ENCODE assay signal across 8 mouse cellular contexts in the genomic region with DNA sequence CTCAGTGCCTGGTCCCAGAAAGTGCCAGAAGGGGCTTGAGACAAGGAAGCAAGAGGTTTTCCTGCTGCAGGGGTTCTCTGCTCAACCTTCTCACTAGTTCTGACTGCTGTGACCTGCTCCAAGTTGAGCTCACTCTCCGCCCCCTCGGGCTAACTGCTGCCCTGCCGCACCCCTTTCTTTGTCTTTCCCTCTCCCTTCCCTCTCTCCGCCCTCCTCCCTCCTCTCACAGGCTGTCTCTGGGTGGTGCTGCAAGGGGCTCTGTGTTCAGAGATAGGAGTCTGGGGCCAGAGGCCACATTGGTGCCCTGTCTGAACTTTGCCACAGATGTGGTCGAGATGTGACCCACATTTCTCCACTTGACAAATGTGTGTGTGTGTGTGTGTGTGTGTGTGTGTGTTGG. TPM values are rescaled to one million over a fixed set of nuclear protein-coding genes. Genes with fewer than 3 reads are reported as not detected.
DNase-seq lines count a peak whose midpoint lies in the region; ATAC-seq and TF ChIP-seq lines count a peak whose summit lies in the region.

A gene (minus strand): TSS at position 375 of the 400 bp plus-strand sequence.

- intact Hi-C loops in left cerebral cortex, postnatal 4 days (cut with DNase I): no loop called here
- intact Hi-C loops in left cerebral cortex, adult 2 months (cut with DNase I): no loop called here

- H3K4me3 ChIP-seq in hindbrain, postnatal 0 days (ENCODE audit: low read length): no peak within 1 kb of the TSS
- no peak within 1 kb of the TSS for H3K4me3 ChIP-seq in hindbrain, embryonic 13.5 days
- H3K4me3 ChIP-seq in left cerebral cortex, adult 2 months: no peak within 1 kb of the TSS
- no peak within 1 kb of the TSS for H3K4me3 ChIP-seq in midbrain, embryonic 16.5 days (ENCODE audit: low read depth, low read length)

- 34% methylated on average over 5 of the region's 5 CpGs for WGBS in hindbrain, postnatal 0 days
- 14% methylated on average over 5 of the region's 5 CpGs for WGBS in hindbrain, embryonic 13.5 days
- 20% methylated on average over 5 of the region's 5 CpGs for WGBS in midbrain, embryonic 16.5 days

- H3K27me3 ChIP-seq in hindbrain, postnatal 0 days (ENCODE audit: insufficient read depth, low read length): no peaks in the 10 kb centered on the region
- H3K27me3 ChIP-seq in hindbrain, embryonic 13.5 days: no peaks in the 10 kb centered on the region
- H3K27me3 ChIP-seq in midbrain, embryonic 16.5 days (ENCODE audit: control insufficient read depth, insufficient read depth, low read depth, low read length): no peaks in the 10 kb centered on the region

- peaks cover 14% of the 10 kb centered on the region; the same call in 1 of the 2 replicates for H3K4me1 ChIP-seq in hindbrain, postnatal 0 days (ENCODE audit: insufficient read depth, low read length)
- H3K4me1 ChIP-seq in hindbrain, embryonic 13.5 days (replicated peaks): peaks cover 18% of the 10 kb centered on the region
- 0 out of 2 replicates have a peak, but pooled peaks cover 2% of the 10 kb centered on the region for H3K4me1 ChIP-seq in midbrain, embryonic 16.5 days (ENCODE audit: control insufficient read depth, insufficient read depth, low read length)

- no peaks in the 10 kb centered on the region for H3K36me3 ChIP-seq in hindbrain, postnatal 0 days (ENCODE audit: insufficient read depth, low read length)
- H3K36me3 ChIP-seq in hindbrain, embryonic 13.5 days: no peaks in the 10 kb centered on the region
- no peaks in the 10 kb centered on the region for H3K36me3 ChIP-seq in midbrain, embryonic 16.5 days (ENCODE audit: control insufficient read depth, insufficient read depth, low read length)

- no peaks in the 10 kb centered on the region for H3K9me3 ChIP-seq in hindbrain, postnatal 0 days (ENCODE audit: low read length)
- no peaks in the 10 kb centered on the region for H3K9me3 ChIP-seq in hindbrain, embryonic 13.5 days
- no peaks in the 10 kb centered on the region for H3K9me3 ChIP-seq in midbrain, embryonic 16.5 days (replicated peaks; ENCODE audit: control insufficient read depth, low read length, poor library complexity, severe bottlenecking)

- no peak for ATAC-seq in hindbrain, postnatal 0 days
- no peak for ATAC-seq in hindbrain, embryonic 13.5 days (ENCODE audit: low FRiP score)
- ATAC-seq in megakaryocyte progenitor cell, adult 5-6 weeks (replicated peaks; ENCODE audit: poor library complexity): peak; percentile 96
- no peak for ATAC-seq in midbrain, embryonic 16.5 days

- no peak within 1 kb of the TSS for H3K4me2 ChIP-seq in hindbrain, postnatal 0 days (ENCODE audit: low read depth, low read length)
- no peak within 1 kb of the TSS for H3K4me2 ChIP-seq in hindbrain, embryonic 13.5 days
- H3K4me2 ChIP-seq in midbrain, embryonic 16.5 days (ENCODE audit: low read length): no peak within 1 kb of the TSS

- H3K9ac ChIP-seq in hindbrain, postnatal 0 days (replicated peaks; ENCODE audit: low read length): no peak within 1 kb of the TSS
- H3K9ac ChIP-seq in hindbrain, embryonic 13.5 days: no peak within 1 kb of the TSS
- no peak within 1 kb of the TSS for H3K9ac ChIP-seq in midbrain, embryonic 16.5 days (ENCODE audit: low read depth, low read length)

- H3K27ac ChIP-seq in hindbrain, postnatal 0 days: peak within 1 kb of the TSS; percentile 5; the same call in 1 of the 2 replicates
- no peak within 1 kb of the TSS for H3K27ac ChIP-seq in hindbrain, embryonic 13.5 days
- H3K27ac ChIP-seq in left cerebral cortex, adult 2 months: no peak within 1 kb of the TSS
- H3K27ac ChIP-seq in midbrain, embryonic 16.5 days (ENCODE audit: low read length): no peak within 1 kb of the TSS

- no peak for DNase-seq in hindbrain, postnatal 0 days (ENCODE audit: low spot score)
- DNase-seq in adipocyte (ENCODE audit: low spot score): peak; percentile 50
- peak; percentile 64 for DNase-seq in heart, postnatal 4 days
- no peak for DNase-seq in left cerebral cortex, postnatal 4 days
- DNase-seq in left cerebral cortex, adult 2 months (ENCODE audit: extremely low spot score in 1 of 2, low spot score in 2 of 2): no peak

- no peak for TF ChIP-seq CTCF in hindbrain, postnatal 0 days (IDR thresholded peaks at IDR 0.05; ENCODE audit: low read depth)
- no peak for TF ChIP-seq CTCF in left cerebral cortex, adult 2 months (IDR thresholded peaks at IDR 0.05)

RNA-seq across cellular contexts. Expression of the gene that starts here (rescaled TPM):
- 4.3 TPM in 2 replicates for total RNA-seq in hindbrain, postnatal 0 days (2014; rRNA removed)
- polyA plus RNA-seq in hindbrain, postnatal 0 days (2015; fragmentation: Nextera tagmentation; extraction: Ambion mirVana): 3.6 and 3.9 TPM in 2 replicates
- 2.8 and 3.0 TPM in 2 replicates for polyA plus RNA-seq in hindbrain, embryonic 13.5 days (2015; fragmentation: Nextera tagmentation; extraction: Ambion mirVana)
- 10 to 100 TPM; 56.8 to 62.9 TPM for total RNA-seq in heart, postnatal 4 days (2021)
- 1.1 and 3.4 TPM in 2 replicates for total RNA-seq in megakaryocyte progenitor cell, adult 5-6 weeks (2015)
- total RNA-seq in megakaryocyte progenitor cell, adult 5-6 weeks (2017): 1.2 and 2.1 TPM in 2 replicates
- 1 to 10 TPM; 2.4 to 2.7 TPM for total RNA-seq in left cerebral cortex, postnatal 4 days (2021)
- under 1 TPM in 1 of 2 experiments, not detected in 1; 0.56 TPM for total RNA-seq in left cerebral cortex, adult 2 months (2021)
- 3.1 and 3.3 TPM in 2 replicates for polyA plus RNA-seq in midbrain, embryonic 16.5 days (2015; fragmentation: Nextera tagmentation; extraction: Ambion mirVana)

Comparison
In these comparisons a context has a peak if more than half of its experiments do, and no peak if none do; other contexts are left out.
1. RNA of the gene that starts here (total RNA-seq): 56.8 to 62.9 TPM in heart, postnatal 4 days; 4.3 TPM in hindbrain, postnatal 0 days, 1.1 to 3.4 TPM in megakaryocyte progenitor cell, adult 5-6 weeks, 2.4 to 2.7 TPM in left cerebral cortex, postnatal 4 days and 0.56 TPM in left cerebral cortex, adult 2 months; every median in the first group is over 10 times any median in the second.
2. DNase-seq: peak in adipocyte (single experiment) and heart, postnatal 4 days (single experiment); none in hindbrain, postnatal 0 days (single experiment), left cerebral cortex, postnatal 4 days (single experiment) and left cerebral cortex, adult 2 months (0 of 2).